Mouse (Mus musculus) monocyte, adult 5-6 weeks (primary cell): ENCODE data around the gene Lum. TPM values are rescaled to one million over a fixed set of nuclear protein-coding genes. Genes with fewer than 3 reads are reported as not detected.

Experiments used
- total RNA-seq: library from RNA; stranded (forward); fragments of 200-1000, 200-491, 200-594 nt; gene quantifications from 3 replicates; pipeline ENCODE4 v1.2.3, GENCODE M21; 2017

Gene Lum
- total RNA-seq, 1 experiment from 2014 or later = not detected

Other genes starting within 250 kb of the Lum start
- gene Dcn, start 85.5 kb upstream of the Lum start, total RNA-seq = not detected in 3 replicates
- not detected in 3 replicates for gene Kera, start 41.8 kb downstream of the Lum start, total RNA-seq
- not detected in 3 replicates for gene Epyc, start 78.9 kb downstream of the Lum start, total RNA-seq
- gene Ccer1, start 127.9 kb downstream of the Lum start, total RNA-seq = not detected in 3 replicates
- gene C030005K15Rik, start 161.6 kb downstream of the Lum start, total RNA-seq = not detected in 3 replicates